Mouse (Mus musculus): ENCODE data around the gene Slc29a2. TPM values are rescaled to one million over a fixed set of nuclear protein-coding genes. Genes with fewer than 3 reads are reported as not detected.

Slc29a2 gene
- total RNA-seq, 2 experiments from 2014 or later, result 17.2 to 21.6 TPM

DNA sequence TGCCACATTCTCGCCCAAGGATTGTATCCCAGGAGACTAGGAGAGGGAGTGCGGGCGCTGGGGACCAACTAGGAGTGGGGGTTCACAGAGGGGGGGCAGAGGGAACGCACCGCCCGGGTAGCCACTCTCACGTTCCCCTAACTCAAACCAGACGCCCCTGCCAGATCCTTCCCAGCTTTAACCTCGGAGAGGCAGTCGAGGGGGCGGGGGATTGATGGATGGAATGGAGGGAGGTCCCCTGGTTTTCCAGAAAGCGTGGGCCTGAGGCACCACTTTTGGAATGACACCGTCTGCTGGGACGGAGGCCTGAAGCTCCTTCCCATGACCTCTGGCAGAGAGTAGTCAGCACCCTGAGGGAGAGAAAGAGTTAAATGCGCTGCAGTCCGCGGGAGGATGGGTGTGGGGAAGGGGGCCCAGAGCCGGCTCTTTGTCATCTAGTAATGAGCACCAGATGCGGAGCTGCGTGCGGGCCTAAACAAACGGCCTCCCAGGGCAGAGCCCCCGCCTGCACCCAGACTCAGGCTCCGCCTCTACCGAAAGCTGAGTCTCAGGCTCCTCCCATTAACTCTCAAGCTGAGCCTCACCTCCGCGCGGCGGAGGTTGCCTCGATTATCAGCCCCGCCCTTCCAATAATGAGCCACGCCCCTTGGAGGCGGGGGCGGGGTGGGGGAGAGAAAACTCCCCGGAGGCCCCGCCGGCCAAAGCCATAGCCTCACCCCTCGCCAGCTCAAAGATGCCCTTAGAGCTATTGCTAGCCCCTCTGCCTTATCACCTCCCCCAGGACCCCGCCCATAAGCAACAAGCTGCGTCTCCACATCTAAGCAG lies 48.1 kb downstream of the Slc29a2 start:
- no peak for DNase-seq (ENCODE audit: low spot score in 2 of 2)
- intact Hi-C loops (cut with DNase I), result loop anchor here (2.0 kb wide), 1 partner anchor 15 kb away; no protein-coding TSS in a partner anchor

DNA sequence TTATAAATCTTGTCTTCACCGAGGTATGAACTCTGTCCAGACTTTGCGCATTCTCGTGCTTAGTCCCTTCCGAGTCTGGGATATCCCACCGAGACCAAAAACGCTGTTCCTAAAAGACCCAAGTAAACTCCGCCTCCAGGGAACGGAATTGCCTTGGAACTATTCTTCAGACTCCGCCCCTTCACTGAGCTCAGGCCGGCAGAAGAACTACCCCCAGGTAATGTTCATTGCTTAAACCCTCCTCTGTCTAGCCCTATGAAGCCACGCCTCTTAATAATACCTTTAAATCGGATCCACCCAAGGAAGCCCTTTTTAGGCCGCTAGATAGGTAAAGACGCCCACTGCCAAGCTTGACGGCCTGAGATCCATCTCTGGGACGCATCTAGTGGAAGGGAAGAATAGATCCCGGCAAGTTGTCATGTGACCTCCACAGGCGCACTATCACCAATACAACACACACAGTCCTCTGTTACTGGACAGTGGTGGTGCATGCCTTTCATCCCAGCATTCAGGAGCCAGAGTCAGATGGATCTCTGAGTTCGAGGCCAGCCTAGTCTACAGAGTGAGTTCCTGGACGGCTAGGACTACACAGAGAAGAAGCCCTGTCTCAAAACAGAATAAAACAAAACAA lies 48.8 kb downstream of the Slc29a2 start:
- DNase-seq (ENCODE audit: low spot score in 2 of 2), result no peak
- intact Hi-C loops (cut with DNase I), result loop anchor here (2.0 kb wide), 1 partner anchor 16 kb away; no protein-coding TSS in a partner anchor

DNA sequence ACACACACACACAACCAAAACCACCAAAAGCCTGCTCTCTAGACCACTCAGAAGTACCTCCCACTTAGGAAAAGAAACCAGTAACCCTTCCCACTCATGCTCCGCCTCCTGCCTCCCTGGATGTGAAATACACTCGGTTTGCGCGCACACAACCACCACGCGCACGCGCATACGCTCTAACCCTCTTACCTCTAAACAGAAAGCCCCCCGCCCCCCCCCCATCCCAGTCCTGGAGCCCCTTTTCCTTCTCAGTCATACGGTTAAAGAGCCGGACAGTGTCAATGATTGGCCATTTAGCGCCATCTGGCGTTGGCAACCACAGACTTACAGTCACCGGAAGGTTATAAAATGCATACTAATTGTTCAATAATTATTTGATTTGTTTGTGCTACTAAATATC lies 49.4 kb downstream of the Slc29a2 start:
- no peak for DNase-seq (ENCODE audit: low spot score in 2 of 2)
- intact Hi-C loops (cut with DNase I), result loop anchor here (2.0 kb wide), 1 partner anchor 16 kb away; no protein-coding TSS in a partner anchor

DNA sequence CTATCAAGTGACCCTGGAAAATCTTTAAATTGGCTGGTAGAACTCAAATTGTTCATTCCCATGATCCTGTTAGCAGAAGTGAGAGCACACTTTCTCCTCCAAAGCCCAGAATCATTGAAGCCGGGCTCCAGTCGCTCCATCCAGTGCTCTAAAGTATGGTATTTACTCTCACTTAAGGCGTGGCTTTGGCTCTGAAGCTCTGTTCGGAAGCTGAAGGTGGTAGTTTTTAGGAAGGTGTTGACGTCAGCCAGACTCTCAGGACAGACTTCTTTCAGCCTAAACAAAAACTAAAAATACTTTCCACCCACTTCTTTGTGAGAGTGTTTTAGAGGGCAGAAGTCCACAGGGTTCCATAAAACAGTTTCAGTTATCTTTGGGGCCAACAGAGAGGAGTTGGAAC lies 49.9 kb downstream of the Slc29a2 start:
- intact Hi-C loops (cut with DNase I), result loop anchor here (2.0 kb wide), 1 partner anchor 17 kb away; no protein-coding TSS in a partner anchor
- DNase-seq (ENCODE audit: low spot score in 2 of 2), result no peak

DNA sequence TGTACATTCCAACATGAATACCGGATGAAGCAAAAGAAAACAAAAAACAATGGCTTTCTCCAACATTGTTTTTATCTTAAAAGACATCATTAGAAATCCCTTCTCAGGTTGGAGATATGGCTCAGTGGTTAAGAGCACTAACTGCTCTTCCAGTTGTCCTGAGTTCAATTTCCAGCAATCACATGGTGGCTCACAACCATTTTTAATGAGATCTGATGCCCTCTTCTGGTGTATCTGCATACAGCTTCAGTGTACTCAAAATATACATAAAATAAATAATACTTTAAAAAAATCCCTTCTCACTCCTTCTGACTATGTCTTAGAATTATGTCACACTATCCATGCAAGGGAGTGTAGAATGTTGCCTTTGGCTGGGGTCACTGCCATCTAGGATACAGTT lies 55.6 kb downstream of the Slc29a2 start:
- no peak for DNase-seq (ENCODE audit: low spot score in 2 of 2)
- intact Hi-C loops (cut with DNase I), result no loop called here

Other genes with a start within 250 kb of the Slc29a2 start
- gene Rbm4, start 230.0 kb upstream of the Slc29a2 start, total RNA-seq (2021), result 10 to 100 TPM; 63.5 to 65.8 TPM
- gene Gm21992, start 212.2 kb upstream of the Slc29a2 start, total RNA-seq (2021), result 10 to 100 TPM; 12.9 to 19.3 TPM
- gene Rbm14, start 212.2 kb upstream of the Slc29a2 start, total RNA-seq (2021), result 10 to 100 TPM; 49.3 to 52.6 TPM
- gene Ccs, start 184.5 kb upstream of the Slc29a2 start, total RNA-seq (2021), result 10 to 100 TPM; 33.5 to 33.7 TPM
- 1 to 10 TPM; 2.1 to 2.2 TPM for gene Ccdc87, start 184.5 kb upstream of the Slc29a2 start, total RNA-seq (2021)
- gene Ctsf, start 168.7 kb upstream of the Slc29a2 start, total RNA-seq (2021), result 100 to 1,000 TPM; 115 to 120 TPM
- gene Actn3, start 146.0 kb upstream of the Slc29a2 start, total RNA-seq (2021), result 1 to 10 TPM; 2.8 to 3.0 TPM
- 10 to 100 TPM; 27.7 to 29.0 TPM for gene Zdhhc24, start 145.2 kb upstream of the Slc29a2 start, total RNA-seq (2021)
- 10 to 100 TPM; 46.5 to 47.2 TPM for gene Bbs1, start 117.2 kb upstream of the Slc29a2 start, total RNA-seq (2021)
- gene Dpp3, start 95.6 kb upstream of the Slc29a2 start, total RNA-seq (2021), result 10 to 100 TPM; 56.2 to 60.4 TPM
- 10 to 100 TPM; 15.9 to 17.2 TPM for gene Peli3, start 80.7 kb upstream of the Slc29a2 start, total RNA-seq (2021)
- gene Mrpl11, start 61.7 kb upstream of the Slc29a2 start, total RNA-seq (2021), result 10 to 100 TPM; 60.2 to 61.9 TPM
- gene Npas4, start 33.5 kb upstream of the Slc29a2 start, total RNA-seq (2021), result 10 to 100 TPM; 10.7 to 11.3 TPM
- gene B4gat1, start 15.0 kb downstream of the Slc29a2 start, total RNA-seq (2021), result 100 to 1,000 TPM; 148 to 151 TPM
- 1 to 10 TPM; 4.8 to 6.2 TPM for gene AC124502.3, start 15.0 kb downstream of the Slc29a2 start, total RNA-seq (2021)
- 10 to 100 TPM; 14.7 to 15.1 TPM for gene Brms1, start 17.5 kb downstream of the Slc29a2 start, total RNA-seq (2021)
- 10 to 100 TPM; 59.6 to 66.7 TPM for gene Rin1, start 26.6 kb downstream of the Slc29a2 start, total RNA-seq (2021)
- 1 to 10 TPM; 9.0 to 9.4 TPM for gene Cd248, start 44.2 kb downstream of the Slc29a2 start, total RNA-seq (2021)
- gene Tmem151a, start 61.7 kb downstream of the Slc29a2 start, total RNA-seq (2021), result 100 to 1,000 TPM; 164 to 171 TPM
- gene Yif1a, start 64.7 kb downstream of the Slc29a2 start, total RNA-seq (2021), result 10 to 100 TPM; 24.2 to 27.5 TPM
- gene Cnih2, start 74.7 kb downstream of the Slc29a2 start, total RNA-seq (2021), result 100 to 1,000 TPM; 325 to 352 TPM
- 100 to 1,000 TPM; 176 to 184 TPM for gene Rab1b, start 83.2 kb downstream of the Slc29a2 start, total RNA-seq (2021)
- gene Klc2, start 94.7 kb downstream of the Slc29a2 start, total RNA-seq (2021), result 100 to 1,000 TPM; 220 to 226 TPM
- gene Pacs1, start 249.3 kb downstream of the Slc29a2 start, total RNA-seq (2021), result 10 to 100 TPM; 66.2 to 69.4 TPM